Comparison of ENCODE assay signal across 22 mouse cellular contexts in genomic region chr7:47122026-47122425, GRCm38 (mm10). TPM values are rescaled to one million over a fixed set of nuclear protein-coding genes. Genes with fewer than 3 reads are reported as not detected.
A peak's percentile ranks its signal among the peaks of the same experiment; 100 is the strongest.
DNase-seq lines count a peak whose midpoint lies in the region; ATAC-seq and TF ChIP-seq lines count a peak whose summit lies in the region.
"Had no signal": no experiment of that assay in that cellular context is flagged by ENCODE, and none has a peak within 500 bp of the region (broad histone marks: within the 10 kb centered on the region; RNA-seq: fewer than 3 reads in every experiment).

No protein-coding gene starts in this region.

- H3K27ac ChIP-seq in stomach, postnatal 0 days (replicated peaks), result no peak overlapping the region
- H3K27ac ChIP-seq: embryonic facial prominence, embryonic 13.5 days; embryonic facial prominence, embryonic 15.5 days; forebrain, embryonic 13.5 days; forebrain, embryonic 15.5 days had no signal

- TF ChIP-seq CTCF in stomach, postnatal 0 days (IDR thresholded peaks at IDR 0.05; ENCODE audit: low read depth), result no peak

- TF ChIP-seq EP300 in stomach, postnatal 0 days (optimal IDR thresholded peaks at IDR 0.05), result no peak

- H3K4me3 ChIP-seq in stomach, postnatal 0 days (ENCODE audit: low read depth, low read length), result no peak overlapping the region
- H3K4me3 ChIP-seq: embryonic facial prominence, embryonic 13.5 days; embryonic facial prominence, embryonic 15.5 days; forebrain, embryonic 13.5 days; forebrain, embryonic 15.5 days had no signal

- H3K9ac ChIP-seq in stomach, postnatal 0 days (ENCODE audit: low read length), result no peak overlapping the region
- H3K9ac ChIP-seq: embryonic facial prominence, embryonic 13.5 days; embryonic facial prominence, embryonic 15.5 days; forebrain, embryonic 13.5 days; forebrain, embryonic 15.5 days; forebrain, postnatal 0 days had no signal

- no peaks in the 10 kb centered on the region for H3K4me1 ChIP-seq in stomach, postnatal 0 days (replicated peaks; ENCODE audit: control insufficient read depth, insufficient read depth)
- H3K4me1 ChIP-seq: embryonic facial prominence, embryonic 13.5 days; embryonic facial prominence, embryonic 15.5 days; forebrain, embryonic 13.5 days; forebrain, embryonic 15.5 days had no signal

- no peaks in the 10 kb centered on the region for H3K36me3 ChIP-seq in stomach, postnatal 0 days (ENCODE audit: control insufficient read depth, insufficient read depth, low read length)
- H3K36me3 ChIP-seq: embryonic facial prominence, embryonic 13.5 days; embryonic facial prominence, embryonic 15.5 days had no signal

- peak; percentile 99 for ATAC-seq in granulocyte monocyte progenitor cell, adult 5-6 weeks (replicated peaks; ENCODE audit: poor library complexity, severe bottlenecking)
- peak; percentile 92 for ATAC-seq in megakaryocyte progenitor cell, adult 5-6 weeks (replicated peaks; ENCODE audit: poor library complexity)
- peak; percentile 43; the same call in 1 of the 2 replicates for ATAC-seq in monocyte, adult 5-6 weeks (replicated peaks; ENCODE audit: insufficient number of reproducible peaks, low FRiP score, low TSS enrichment, poor library complexity, severe bottlenecking)
- ATAC-seq in cerebellum, adult (ENCODE audit: insufficient number of reproducible peaks, low FRiP score, low TSS enrichment), result no peak
- no peak for ATAC-seq in stomach, postnatal 0 days (ENCODE audit: low FRiP score, low TSS enrichment)
- no peak for ATAC-seq in erythroblast, adult 5-6 weeks (replicated peaks; ENCODE audit: low FRiP score, poor library complexity, severe bottlenecking)
- ATAC-seq: forebrain, embryonic 13.5 days; forebrain, embryonic 15.5 days; forebrain, postnatal 0 days had no signal

- H3K4me2 ChIP-seq in stomach, postnatal 0 days (replicated peaks; ENCODE audit: low read depth), result no peak overlapping the region
- H3K4me2 ChIP-seq: embryonic facial prominence, embryonic 13.5 days; embryonic facial prominence, embryonic 15.5 days; forebrain, embryonic 13.5 days; forebrain, embryonic 15.5 days had no signal

- WGBS in stomach, postnatal 0 days, result 91% methylated on average over 3 of the region's 3 CpGs

- no peaks in the 10 kb centered on the region for H3K27me3 ChIP-seq in stomach, postnatal 0 days (ENCODE audit: control insufficient read depth, insufficient read depth, low read length)
- H3K27me3 ChIP-seq: embryonic facial prominence, embryonic 15.5 days; forebrain, embryonic 13.5 days; forebrain, embryonic 15.5 days had no signal

- H3K9me3 ChIP-seq in stomach, postnatal 0 days (ENCODE audit: control insufficient read depth, low read length), result no peaks in the 10 kb centered on the region
- H3K9me3 ChIP-seq: embryonic facial prominence, embryonic 13.5 days; embryonic facial prominence, embryonic 15.5 days; forebrain, embryonic 13.5 days; forebrain, embryonic 15.5 days had no signal

- peak; percentile 67 for DNase-seq in A20 (ENCODE audit: low read depth, low spot score)
- no peak for DNase-seq in stomach, postnatal 0 days (ENCODE audit: low spot score)
- DNase-seq in kidney, adult 9 months, result no peak
- DNase-seq: adrenal gland, adult 2 months; adrenal gland, postnatal 10 days; adrenal gland, postnatal 25 days; cerebellum, adult 11-12 months; cerebellum, adult 2 months; cerebellum, adult 9-11 months; cerebellum, postnatal 14 days; cerebellum, postnatal 36 days; forebrain, postnatal 0 days had no signal

RNA-seq across cellular contexts. Expression of gene Ptpn5, which starts 11.5 kb away (rescaled TPM):
- not detected in 2 replicates for total RNA-seq in granulocyte monocyte progenitor cell, adult 5-6 weeks (2014; fragmentation: Nextera tagmentation)
- total RNA-seq in granulocyte monocyte progenitor cell, adult 5-6 weeks (2017), result not detected in 2 replicates
- total RNA-seq in megakaryocyte progenitor cell, adult 5-6 weeks (2015), result not detected in 2 replicates
- not detected in 2 replicates for total RNA-seq in megakaryocyte progenitor cell, adult 5-6 weeks (2017)
- total RNA-seq in monocyte, adult 5-6 weeks (2017), result 1.6 TPM in 1 of 3 replicates, not detected in the others
- polyA plus RNA-seq in stomach, postnatal 0 days (2015; fragmentation: Nextera tagmentation; extraction: Ambion mirVana), result 0.33 and 0.42 TPM in 2 replicates
- total RNA-seq in erythroblast, adult 5-6 weeks (2015; ENCODE audit: low replicate concordance), result not detected in 2 replicates
- not detected in 2 replicates for total RNA-seq in erythroblast, adult 5-6 weeks (2017; ENCODE audit: low replicate concordance)
- total RNA-seq: MEL had no signal

Comparison
In these comparisons a context has a peak if more than half of its experiments do, and no peak if none do; other contexts are left out.
1. ATAC-seq: peak in granulocyte monocyte progenitor cell, adult 5-6 weeks (single experiment), megakaryocyte progenitor cell, adult 5-6 weeks (single experiment) and monocyte, adult 5-6 weeks (single experiment); none in cerebellum, adult (single experiment), stomach, postnatal 0 days (single experiment) and erythroblast, adult 5-6 weeks (single experiment).